Mouse (Mus musculus): ENCODE results near the gene Zfp689.
"Not testable (repeated sequence)": the region's sequence is repeated elsewhere in the genome, so short reads cannot be mapped to it uniquely, and the experiment has no call there.

Gene Zfp689

GRCm38 (mm10) chr7:127404101-127404500 lies 44.9 kb downstream of the Zfp689 start:
- DNase-seq (ENCODE audit: low spot score): not testable (repeated sequence)

GRCm38 (mm10) chr7:127402980-127403379 lies 46.0 kb downstream of the Zfp689 start:
- DNase-seq (ENCODE audit: low spot score): no peak

- no peak for DNase-seq (ENCODE audit: low spot score)
Measured at GRCm38 (mm10) chr7:127400355-127400754, 48.6 kb downstream of the Zfp689 start.

- no peak for DNase-seq (ENCODE audit: low spot score)
Measured at GRCm38 (mm10) chr7:127393944-127394333, 55.0 kb downstream of the Zfp689 start.

GRCm38 (mm10) chr7:127393157-127393943 lies 55.6 kb downstream of the Zfp689 start, which contains the start of gene E430018J23Rik:
Gene E430018J23Rik, minus strand, starts transcription at chr7:127393629.
- DNase-seq (ENCODE audit: low spot score): peak; percentile 90

GRCm38 (mm10) chr7:127392251-127392824 lies 56.6 kb downstream of the Zfp689 start:
- no peak for DNase-seq (ENCODE audit: low spot score)
